ENCODE assay signal across 8 mouse cellular contexts in genomic region chr11:70969271-70969794, GRCm38 (mm10). TPM values are rescaled to one million over a fixed set of nuclear protein-coding genes. Genes with fewer than 3 reads are reported as not detected.
A peak's percentile ranks its signal among the peaks of the same experiment; 100 is the strongest.
DNase-seq lines count a peak whose midpoint lies in the region; ATAC-seq and TF ChIP-seq lines count a peak whose summit lies in the region.

No protein-coding gene starts in this region.

- peak overlapping the region; percentile 96 for H3K9ac ChIP-seq in hindbrain, embryonic 15.5 days
- H3K9ac ChIP-seq in midbrain, embryonic 11.5 days (ENCODE audit: low read length), result peak overlapping the region; percentile 88

- peak overlapping the region; percentile 87 for H3K4me2 ChIP-seq in hindbrain, embryonic 15.5 days
- peak overlapping the region; percentile 76 for H3K4me2 ChIP-seq in midbrain, embryonic 11.5 days

- H3K36me3 ChIP-seq in thymus, adult 2 months (ENCODE audit: control insufficient read depth, insufficient read depth, low read length), result peaks cover 18% of the 10 kb centered on the region
- H3K36me3 ChIP-seq in hindbrain, embryonic 15.5 days, result peaks cover 28% of the 10 kb centered on the region
- peaks cover 16% of the 10 kb centered on the region for H3K36me3 ChIP-seq in midbrain, embryonic 11.5 days (ENCODE audit: control insufficient read depth, insufficient read depth, low read length)

- TF ChIP-seq CTCF in thymus, adult 2 months (IDR thresholded peaks at IDR 0.05; ENCODE audit: borderline replicate concordance, control insufficient read depth, extremely low read depth, insufficient read depth, low read length, poor library complexity), result no peak

- no peak for TF ChIP-seq POLR2A in thymus, adult 2 months (IDR thresholded peaks at IDR 0.05; ENCODE audit: control insufficient read depth, extremely low read depth, insufficient read depth, low read length, poor library complexity)

- peak overlapping the region; percentile 40; the same call in 1 of the 2 replicates for H3K27ac ChIP-seq in thymus, adult 2 months (ENCODE audit: control insufficient read depth, insufficient read depth, low read length)
- H3K27ac ChIP-seq in hindbrain, embryonic 15.5 days (replicated peaks), result peak overlapping the region; percentile 90
- peak overlapping the region; percentile 58 for H3K27ac ChIP-seq in midbrain, embryonic 11.5 days (ENCODE audit: low read depth, low read length)

- H3K27me3 ChIP-seq in thymus, adult 2 months (ENCODE audit: control insufficient read depth, insufficient read depth, low read length), result no peaks in the 10 kb centered on the region
- no peaks in the 10 kb centered on the region for H3K27me3 ChIP-seq in hindbrain, embryonic 15.5 days
- no peaks in the 10 kb centered on the region for H3K27me3 ChIP-seq in midbrain, embryonic 11.5 days (ENCODE audit: control insufficient read depth, insufficient read depth, low read length)

- WGBS in thymus, adult 2 months, result under 1% methylated on average over 25 of the region's 25 CpGs
- WGBS in hindbrain, embryonic 15.5 days, result under 1% methylated on average over 25 of the region's 25 CpGs
- WGBS in midbrain, embryonic 11.5 days, result 1% methylated on average over 25 of the region's 25 CpGs

- ATAC-seq in hindbrain, embryonic 15.5 days (ENCODE audit: low FRiP score, low read depth), result peak; percentile 10; the same call in 1 of the 2 replicates
- ATAC-seq in midbrain, embryonic 11.5 days (ENCODE audit: low FRiP score), result peak; percentile 20

- peak overlapping the region; percentile 86 for H3K4me3 ChIP-seq in thymus, adult 2 months (ENCODE audit: control insufficient read depth, insufficient read depth, low read length)
- H3K4me3 ChIP-seq in hindbrain, embryonic 15.5 days, result peak overlapping the region; percentile 93
- H3K4me3 ChIP-seq in midbrain, embryonic 11.5 days (ENCODE audit: low read depth, low read length), result peak overlapping the region; percentile 90

- peaks cover 4% of the 10 kb centered on the region for H3K4me1 ChIP-seq in thymus, adult 2 months (replicated peaks; ENCODE audit: control insufficient read depth, insufficient read depth, low read length)
- peaks cover 24% of the 10 kb centered on the region for H3K4me1 ChIP-seq in hindbrain, embryonic 15.5 days (replicated peaks)
- H3K4me1 ChIP-seq in midbrain, embryonic 11.5 days (ENCODE audit: control insufficient read depth, insufficient read depth, low read length), result peaks cover 12% of the 10 kb centered on the region

- H3K9me3 ChIP-seq in hindbrain, embryonic 15.5 days, result no peaks in the 10 kb centered on the region
- H3K9me3 ChIP-seq in midbrain, embryonic 11.5 days (ENCODE audit: control insufficient read depth, low read length), result no peaks in the 10 kb centered on the region

- intact Hi-C loops in left cerebral cortex, postnatal 25 days (cut with DNase I), result no loop called here

- peak; percentile 59 for DNase-seq in embryo, embryonic 10 days (ENCODE audit: low spot score)
- DNase-seq in embryo, embryonic 9.5 days (ENCODE audit: extremely low spot score), result no peak
- no peak for DNase-seq in thymus, adult 2 months
- no peak for DNase-seq in thymus, postnatal 4 days
- peak; percentile 92 for DNase-seq in midbrain, embryonic 11.5 days (ENCODE audit: low spot score, missing footprints)
- no peak for DNase-seq in left cerebral cortex, postnatal 25 days (ENCODE audit: low spot score in 2 of 2)
- no peak for DNase-seq in layer of hippocampus, adult 8-10 months (ENCODE audit: low spot score in 2 of 2)

RNA-seq across cellular contexts. Expression of gene Nup88, which starts 0.4 kb away (rescaled TPM):
- 49.4 and 50.2 TPM in 2 replicates for polyA plus RNA-seq in thymus, adult 2 months (2012; rRNA removed)
- polyA plus RNA-seq in hindbrain, embryonic 15.5 days (2015; fragmentation: Nextera tagmentation; extraction: Ambion mirVana), result 111 and 117 TPM in 2 replicates
- 180 and 183 TPM in 2 replicates for polyA plus RNA-seq in midbrain, embryonic 11.5 days (2014; fragmentation: Nextera tagmentation; extraction: Ambion mirVana)
- total RNA-seq in left cerebral cortex, postnatal 25 days (2021), result 10 to 100 TPM; 56.1 to 61.1 TPM
- 10 to 100 TPM; 50.9 to 62.2 (median 52.4) TPM for total RNA-seq in layer of hippocampus, adult 8-10 months (2022)

RNA-seq across cellular contexts. Expression of gene Rpain, which starts 0.7 kb away (rescaled TPM):
- polyA plus RNA-seq in thymus, adult 2 months (2012; rRNA removed), result 45.5 and 63.5 TPM in 2 replicates
- polyA plus RNA-seq in hindbrain, embryonic 15.5 days (2015; fragmentation: Nextera tagmentation; extraction: Ambion mirVana), result 69.0 and 69.9 TPM in 2 replicates
- 74.3 and 81.7 TPM in 2 replicates for polyA plus RNA-seq in midbrain, embryonic 11.5 days (2014; fragmentation: Nextera tagmentation; extraction: Ambion mirVana)
- 10 to 100 TPM; 33.1 to 37.1 TPM for total RNA-seq in left cerebral cortex, postnatal 25 days (2021)
- 10 to 100 TPM; 33.5 to 43.3 (median 39.9) TPM for total RNA-seq in layer of hippocampus, adult 8-10 months (2022)

RNA-seq across cellular contexts. Expression of gene C1qbp, which starts 13.5 kb away (rescaled TPM):
- 132 and 253 TPM in 2 replicates for polyA plus RNA-seq in thymus, adult 2 months (2012; rRNA removed)
- polyA plus RNA-seq in hindbrain, embryonic 15.5 days (2015; fragmentation: Nextera tagmentation; extraction: Ambion mirVana), result 175 and 182 TPM in 2 replicates
- polyA plus RNA-seq in midbrain, embryonic 11.5 days (2014; fragmentation: Nextera tagmentation; extraction: Ambion mirVana), result 246 and 255 TPM in 2 replicates
- 10 to 100 TPM; 94.2 to 98.5 TPM for total RNA-seq in left cerebral cortex, postnatal 25 days (2021)
- total RNA-seq in layer of hippocampus, adult 8-10 months (2022), result 100 to 1,000 TPM; 103 to 108 (median 106) TPM

RNA-seq across cellular contexts. Expression of gene Dhx33, which starts 34.9 kb away (rescaled TPM):
- polyA plus RNA-seq in thymus, adult 2 months (2012; rRNA removed), result 26.4 and 28.4 TPM in 2 replicates
- 14.3 and 15.7 TPM in 2 replicates for polyA plus RNA-seq in hindbrain, embryonic 15.5 days (2015; fragmentation: Nextera tagmentation; extraction: Ambion mirVana)
- polyA plus RNA-seq in midbrain, embryonic 11.5 days (2014; fragmentation: Nextera tagmentation; extraction: Ambion mirVana), result 15.9 and 16.5 TPM in 2 replicates
- total RNA-seq in left cerebral cortex, postnatal 25 days (2021), result 10 to 100 TPM; 26.9 to 27.2 TPM
- total RNA-seq in layer of hippocampus, adult 8-10 months (2022), result 10 to 100 TPM; 53.0 to 65.5 (median 58.5) TPM

RNA-seq across cellular contexts. Expression of gene Mis12, which starts 50.1 kb away (rescaled TPM):
- 8.6 and 10.0 TPM in 2 replicates for polyA plus RNA-seq in thymus, adult 2 months (2012; rRNA removed)
- 36.2 TPM in 2 replicates for polyA plus RNA-seq in hindbrain, embryonic 15.5 days (2015; fragmentation: Nextera tagmentation; extraction: Ambion mirVana)
- 56.8 and 57.5 TPM in 2 replicates for polyA plus RNA-seq in midbrain, embryonic 11.5 days (2014; fragmentation: Nextera tagmentation; extraction: Ambion mirVana)
- 10 to 100 TPM; 16.1 to 16.3 TPM for total RNA-seq in left cerebral cortex, postnatal 25 days (2021)
- 10 to 100 TPM; 15.6 to 22.4 (median 18.4) TPM for total RNA-seq in layer of hippocampus, adult 8-10 months (2022)

Comparison
In these comparisons a context has a peak if more than half of its experiments do, and no peak if none do; other contexts are left out.
1. DNase-seq: peak in embryo, embryonic 10 days (single experiment) and midbrain, embryonic 11.5 days (single experiment); none in embryo, embryonic 9.5 days (single experiment), thymus, adult 2 months (single experiment), thymus, postnatal 4 days (single experiment), left cerebral cortex, postnatal 25 days (0 of 2) and layer of hippocampus, adult 8-10 months (0 of 2).
2. H3K27ac ChIP-seq: peak in every context shown above with its lines; median percentile 90 in hindbrain, embryonic 15.5 days; 58 in midbrain, embryonic 11.5 days; 40 in thymus, adult 2 months.
3. Peak in every context shown above with its lines, with median percentiles within 50 percentile points of each other: H3K4me3 ChIP-seq.